Mouse (Mus musculus): ENCODE results near the gene Ppif.
A peak's percentile ranks its signal among the peaks of the same experiment; 100 is the strongest.

Gene Ppif

DNA sequence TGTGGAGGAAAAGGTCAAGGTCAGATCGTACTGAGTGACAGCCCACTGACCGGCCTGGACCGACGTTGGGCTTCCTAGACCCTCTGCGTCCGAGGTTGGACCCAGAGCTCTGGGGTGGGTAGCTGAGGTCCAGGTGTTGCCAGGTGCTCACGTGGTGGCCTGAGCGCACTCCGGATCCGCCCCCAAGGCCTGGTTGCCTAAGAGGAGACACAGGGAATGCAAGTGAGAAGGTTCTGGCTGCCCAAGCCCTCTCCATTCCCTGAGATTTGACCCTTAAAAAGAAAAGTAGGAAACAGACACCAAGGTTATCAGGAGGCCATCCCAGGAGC, 579 bp downstream of the Ppif start:
- no peak for ATAC-seq (ENCODE audit: low TSS enrichment)

DNA sequence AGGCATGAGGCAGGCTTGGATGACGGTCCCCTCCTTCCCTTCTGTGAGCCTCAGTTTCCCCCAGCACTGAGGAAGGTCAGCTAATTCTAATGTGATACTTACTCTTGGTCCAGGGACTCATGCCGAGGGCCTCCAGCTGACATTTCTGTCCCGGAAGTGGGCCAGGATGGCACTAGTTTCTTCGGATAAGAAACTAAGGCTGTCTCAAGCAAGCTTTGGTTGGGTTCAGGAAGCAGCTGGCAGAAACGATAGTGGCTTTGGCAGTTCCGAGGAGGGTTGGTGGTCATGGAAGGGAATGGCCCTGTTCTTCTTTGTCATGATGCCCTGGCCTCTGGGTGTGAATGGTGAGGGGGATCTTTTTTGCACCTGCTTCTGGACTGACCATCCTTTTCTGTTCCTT, 1.1 kb downstream of the Ppif start:
- ATAC-seq (ENCODE audit: low TSS enrichment) = no peak

DNA sequence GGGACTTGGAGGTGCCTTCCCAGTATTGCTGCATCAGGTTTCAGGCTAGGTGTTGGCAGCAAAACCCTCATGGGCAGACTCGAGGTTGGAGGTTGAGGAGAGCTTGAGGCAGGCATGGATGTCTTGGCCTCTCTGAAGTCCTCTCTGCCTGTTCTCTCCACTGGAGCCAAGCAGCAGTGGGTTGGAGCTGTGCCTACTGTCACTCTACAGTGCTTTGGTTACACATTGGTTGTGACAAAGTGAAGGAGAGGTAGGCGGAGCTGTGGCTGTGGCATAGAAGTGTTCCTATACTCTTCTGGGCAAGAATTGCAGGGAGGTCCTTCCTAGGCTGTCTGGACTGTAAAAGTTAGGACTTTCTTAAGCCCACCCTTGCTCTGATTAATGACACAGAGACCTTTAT, 2.4 kb downstream of the Ppif start:
- ATAC-seq (ENCODE audit: low TSS enrichment) = no peak

DNA sequence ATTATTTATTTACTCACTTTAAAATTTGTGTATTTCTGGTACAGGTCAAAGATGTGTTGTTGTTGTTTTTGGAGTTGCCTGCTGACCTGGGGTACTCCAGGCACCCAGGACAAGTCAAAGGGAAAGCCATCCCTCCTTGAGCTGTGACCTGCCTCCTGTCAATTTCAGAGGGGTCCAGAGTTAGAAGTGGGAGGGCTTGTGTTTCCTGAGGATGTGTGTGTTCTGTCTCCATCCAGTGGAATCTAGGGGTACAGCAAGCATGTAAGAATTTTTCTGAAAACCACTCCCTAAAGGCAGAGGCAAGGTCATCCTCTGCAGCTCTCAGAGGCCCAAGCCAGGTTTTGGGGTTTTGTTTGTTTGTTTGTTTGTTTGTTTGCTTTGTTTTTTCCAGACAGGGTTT, 8.0 kb downstream of the Ppif start:
- peak; percentile 60; the same call in 1 of the 2 replicates for ATAC-seq (ENCODE audit: low TSS enrichment)

DNA sequence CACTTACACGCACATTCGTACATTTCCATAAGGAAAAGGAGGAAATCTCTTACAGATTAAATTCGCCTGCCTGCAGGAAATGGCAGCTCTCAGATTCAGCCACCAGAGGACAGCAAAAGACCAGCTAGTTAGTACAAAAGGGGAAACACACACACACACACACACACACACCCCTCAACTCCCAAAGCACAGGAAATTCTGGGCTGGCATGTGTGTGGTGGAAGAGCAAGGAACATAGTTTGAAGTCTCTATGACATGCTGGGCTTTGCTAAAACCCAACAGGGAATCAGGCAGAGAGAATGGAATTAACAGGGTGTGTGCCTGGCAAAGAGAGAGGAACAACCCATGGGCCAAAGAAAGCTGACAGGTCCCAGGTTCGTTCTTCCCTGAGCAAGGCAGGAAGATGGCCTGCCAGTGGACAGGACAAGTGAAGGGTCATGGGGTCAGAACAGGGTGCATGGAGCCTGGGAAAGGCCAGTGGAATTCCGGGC, 13.8 kb downstream of the Ppif start:
- peak; percentile 42; the same call in 1 of the 2 replicates for ATAC-seq (ENCODE audit: low TSS enrichment)

DNA sequence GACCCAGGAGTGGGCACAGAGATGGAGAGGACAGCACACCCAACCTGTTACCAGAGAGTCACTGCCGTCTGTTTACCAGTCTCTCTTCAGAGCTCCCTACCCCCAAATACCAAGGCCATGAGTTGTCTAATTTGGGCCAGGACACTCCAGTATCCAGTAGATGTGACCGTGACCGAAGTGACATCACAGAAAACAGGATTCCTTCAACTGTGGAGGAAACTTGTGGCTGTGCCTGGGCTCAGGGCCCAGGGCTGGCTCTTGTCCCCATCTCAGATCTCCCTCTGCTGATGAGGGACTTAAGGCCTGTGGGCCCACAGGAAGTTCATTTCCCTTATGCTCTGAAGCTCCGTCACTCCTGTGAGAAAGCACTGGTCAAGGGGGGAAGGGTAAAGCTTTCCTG, 14.5 kb downstream of the Ppif start:
- no peak for ATAC-seq (ENCODE audit: low TSS enrichment)

DNA sequence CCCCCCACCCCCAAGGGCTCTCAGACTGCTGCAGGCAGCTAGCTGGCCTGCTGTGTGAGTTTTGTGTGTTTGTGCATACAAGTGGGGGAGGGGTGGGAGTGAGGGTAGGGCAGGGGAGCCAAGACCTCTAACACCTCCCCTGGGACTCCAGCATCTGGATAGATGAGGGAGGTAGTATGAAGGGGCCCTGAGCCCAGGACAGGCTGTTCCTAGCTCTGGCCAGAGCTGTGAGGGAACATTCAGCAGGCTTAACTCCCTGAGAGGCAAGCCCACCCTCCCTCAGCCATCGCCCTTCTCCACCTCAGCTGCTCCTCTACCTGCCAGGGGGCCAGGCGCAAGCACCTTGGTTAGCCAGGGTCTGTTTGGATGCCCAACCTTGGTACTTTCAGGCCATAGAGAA, 15.0 kb downstream of the Ppif start:
- no peak for ATAC-seq (ENCODE audit: low TSS enrichment)

DNA sequence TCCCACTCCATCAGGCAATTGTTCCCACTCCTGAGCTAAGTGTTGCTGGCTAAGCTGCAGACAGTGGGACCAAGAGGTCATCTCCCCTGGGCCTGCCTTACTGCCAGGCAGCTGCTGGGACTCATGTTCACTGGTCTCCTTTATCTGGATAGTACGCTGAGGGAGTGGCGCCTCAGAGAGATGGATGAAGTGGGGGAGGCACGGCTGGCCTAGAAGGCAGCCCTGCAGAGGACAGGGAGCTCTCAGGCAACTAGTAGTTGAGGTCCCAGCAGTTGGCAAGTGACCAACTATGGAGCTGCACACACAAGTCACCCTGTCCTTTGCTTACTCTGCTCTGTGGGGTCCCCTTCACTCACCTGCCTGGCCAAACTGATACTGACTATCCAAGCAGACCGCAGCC, 16.1 kb downstream of the Ppif start:
- no peak for ATAC-seq (ENCODE audit: low TSS enrichment)

DNA sequence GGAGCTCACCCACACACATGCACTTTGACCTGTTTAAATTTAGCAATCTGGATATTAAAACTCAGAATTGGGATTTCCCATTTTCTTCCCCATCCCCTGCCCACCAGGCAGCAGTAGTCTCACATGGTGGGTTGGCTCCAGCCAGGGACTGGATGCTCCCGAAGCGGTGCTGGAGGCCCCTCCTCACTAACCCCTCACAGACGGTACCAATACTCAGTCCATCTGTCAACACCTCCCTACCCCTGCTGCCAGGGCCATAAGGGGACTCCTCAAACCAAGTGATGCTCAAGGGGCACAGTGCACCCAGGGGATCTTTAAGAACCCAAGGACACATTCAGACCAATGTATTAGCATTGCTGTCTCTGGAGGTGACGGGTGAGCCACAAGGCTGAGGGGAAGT, 16.7 kb downstream of the Ppif start:
- no peak for ATAC-seq (ENCODE audit: low TSS enrichment)

DNA sequence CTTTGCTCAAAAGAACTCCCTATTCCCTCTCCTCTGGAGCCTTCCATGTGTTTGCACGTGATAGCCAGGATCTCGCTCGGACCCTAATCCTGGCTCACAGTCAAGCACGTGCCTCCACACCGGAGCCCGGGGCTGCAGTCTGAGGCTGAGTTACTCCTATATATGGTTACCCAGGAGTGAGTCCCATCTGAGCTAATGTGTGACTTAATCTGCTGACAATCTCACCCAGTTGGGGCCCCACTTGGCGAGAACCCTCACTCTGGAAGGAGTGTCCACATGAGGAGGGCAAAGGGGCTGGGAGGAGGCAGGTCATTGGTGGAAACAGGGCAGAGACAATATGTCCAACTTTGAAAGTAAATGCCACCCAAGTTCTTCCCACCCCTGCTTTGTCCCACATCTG, 17.2 kb downstream of the Ppif start:
- ATAC-seq (ENCODE audit: low TSS enrichment) = no peak

DNA sequence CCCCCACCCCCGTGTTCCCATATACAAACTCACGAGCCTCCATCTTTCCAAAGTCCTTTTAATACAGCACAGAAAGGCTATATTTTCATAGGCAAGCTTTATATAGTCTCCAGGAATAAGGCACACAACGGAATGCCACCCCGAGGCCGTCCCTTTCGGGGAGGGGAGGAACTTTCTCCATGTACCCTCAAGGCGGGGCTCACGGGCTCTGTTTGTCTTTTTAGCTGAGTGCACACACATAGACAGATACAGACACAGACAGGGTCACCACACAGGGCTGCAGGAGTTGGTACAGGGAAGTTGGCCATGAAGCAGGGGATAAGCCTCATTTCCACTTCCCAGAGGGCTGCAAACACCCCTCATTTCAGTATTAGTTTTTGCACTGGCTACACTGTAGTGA, 17.6 kb downstream of the Ppif start:
- ATAC-seq (ENCODE audit: low TSS enrichment) = no peak

DNA sequence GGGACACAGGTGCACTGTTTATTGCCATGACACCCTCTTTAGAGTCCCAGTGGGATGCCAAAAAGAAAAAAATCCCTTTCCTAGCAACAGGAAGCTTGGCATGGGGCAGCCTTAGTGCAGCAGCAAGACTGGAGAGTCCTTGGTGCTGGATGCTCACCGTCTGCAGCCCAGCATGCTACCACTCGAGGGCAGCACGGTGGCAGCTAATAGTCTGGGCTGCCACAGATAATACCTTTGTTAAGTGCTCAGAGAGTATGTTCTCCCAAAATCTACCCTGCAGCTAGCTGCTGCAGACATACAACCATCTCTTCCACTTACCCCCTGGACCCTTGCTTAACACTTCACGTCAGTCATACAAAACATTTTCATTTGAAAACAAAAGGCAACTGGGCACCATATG, 19.5 kb downstream of the Ppif start:
- ATAC-seq (ENCODE audit: low TSS enrichment) = peak; percentile 72

DNA sequence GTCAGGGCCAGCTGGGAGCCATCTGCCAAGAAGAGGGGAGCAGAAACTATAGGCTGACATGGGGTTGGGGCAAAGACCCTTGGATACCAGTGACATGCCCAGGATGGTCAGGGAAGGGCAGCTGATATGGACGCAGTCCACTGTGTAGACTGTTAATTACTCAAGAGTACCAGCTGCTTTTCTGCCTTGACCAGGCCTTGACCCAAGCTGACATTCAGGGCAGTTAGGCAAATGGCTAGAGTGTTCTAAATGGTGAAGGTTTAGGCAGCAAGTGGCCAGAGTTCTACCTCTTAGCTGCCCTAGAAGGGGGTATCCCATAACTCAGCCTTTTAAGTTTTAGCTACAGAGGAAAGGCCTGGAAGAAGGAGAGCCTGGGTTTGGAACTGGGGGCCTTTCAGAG, 22.6 kb downstream of the Ppif start:
- ATAC-seq (ENCODE audit: low TSS enrichment) = no peak

DNA sequence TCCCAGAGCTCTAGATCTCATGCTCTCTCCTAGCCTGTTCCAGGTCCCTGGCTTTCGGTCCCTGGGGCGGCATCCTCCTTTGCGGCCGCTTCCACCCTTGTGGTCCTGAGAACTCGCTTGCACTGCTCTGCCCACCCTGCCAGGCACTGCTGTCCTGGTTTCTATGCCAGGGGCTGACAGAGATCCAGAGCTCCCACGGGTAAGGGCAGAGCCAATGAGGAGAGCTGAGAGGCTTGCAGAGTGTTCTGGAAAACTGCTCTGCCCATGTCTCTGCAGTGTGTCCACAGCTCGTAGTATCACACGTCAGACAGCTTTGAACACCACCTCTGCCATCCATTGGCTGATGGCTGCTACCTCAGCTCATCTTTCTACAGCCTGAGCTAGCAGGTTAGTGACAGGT, 23.8 kb downstream of the Ppif start:
- ATAC-seq (ENCODE audit: low TSS enrichment) = peak; percentile 75

DNA sequence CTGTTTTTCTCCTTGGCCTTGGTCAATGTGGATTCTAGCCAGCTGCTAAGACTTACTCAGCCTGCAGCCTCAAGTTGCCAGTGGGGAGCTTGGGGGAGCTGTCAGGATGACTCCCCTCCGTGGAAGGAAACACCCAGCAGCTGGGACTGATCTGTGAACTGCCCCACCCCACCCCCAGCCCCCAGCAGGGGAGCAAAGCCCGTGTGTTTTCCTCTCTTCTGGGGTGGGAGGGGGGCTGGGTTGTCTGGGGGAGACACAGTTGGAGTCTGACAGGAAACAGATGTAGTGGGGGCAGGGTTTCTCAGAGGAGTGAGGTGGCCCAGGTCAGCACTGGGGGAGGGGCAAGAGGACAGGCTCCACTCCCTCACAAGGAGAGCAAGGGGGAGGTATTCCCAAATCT, 24.5 kb downstream of the Ppif start:
- no peak for ATAC-seq (ENCODE audit: low TSS enrichment)

DNA sequence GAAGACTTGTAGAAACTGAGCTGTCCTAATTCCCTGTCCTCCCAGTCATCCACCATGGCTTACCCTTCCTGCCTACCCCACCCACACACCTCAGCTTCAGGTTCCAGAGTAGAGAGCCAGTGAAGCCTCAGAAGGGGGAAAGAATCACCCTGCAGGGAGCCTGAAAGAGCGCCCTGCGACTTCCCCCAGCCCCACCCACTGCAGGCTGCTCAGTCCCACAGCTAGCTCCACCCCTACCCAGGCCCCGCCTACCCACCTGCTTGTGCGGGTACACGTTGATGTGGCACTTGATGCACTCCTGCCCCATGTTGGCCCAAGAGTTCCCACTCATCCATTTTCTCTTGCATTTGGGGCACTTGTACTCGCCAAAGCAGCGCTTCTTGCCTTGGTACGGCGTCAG, 25.4 kb downstream of the Ppif start:
- no peak for ATAC-seq (ENCODE audit: low TSS enrichment)

DNA sequence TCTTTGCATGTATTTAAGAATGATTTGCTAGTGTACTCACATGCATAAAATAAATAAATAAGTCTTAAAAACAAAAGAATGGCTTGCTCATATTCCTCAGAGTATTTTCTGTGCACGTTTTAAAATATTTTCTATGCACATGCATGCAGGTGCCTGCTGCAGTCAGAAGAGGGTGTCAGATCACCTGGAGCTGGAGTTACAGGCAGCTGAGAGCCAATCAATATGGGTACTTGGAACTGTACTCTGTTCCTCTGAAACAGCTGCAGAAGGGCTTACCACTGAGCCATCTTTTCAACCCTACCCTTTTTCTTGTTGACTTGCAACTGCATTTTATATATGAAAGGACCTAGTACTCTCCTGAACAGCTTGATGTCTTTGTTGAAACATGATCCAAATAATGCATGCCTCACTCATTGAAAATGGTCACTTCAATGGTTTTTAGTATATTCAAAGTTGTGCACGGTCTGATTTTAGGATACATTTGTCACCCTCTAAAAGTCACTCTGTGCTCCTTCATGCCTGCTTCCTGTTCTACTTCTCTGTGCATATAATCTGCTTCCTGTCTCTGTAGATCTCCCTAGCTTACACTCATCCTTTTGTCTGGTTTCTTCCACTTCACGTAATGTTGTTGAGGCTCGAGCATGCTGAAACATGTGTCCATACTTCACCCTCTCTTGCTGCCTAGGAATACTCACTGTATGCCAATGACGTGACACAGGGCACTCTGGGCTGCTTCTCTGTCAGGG, 27.2 kb downstream of the Ppif start:
- no peak for ATAC-seq (ENCODE audit: low TSS enrichment)

DNA sequence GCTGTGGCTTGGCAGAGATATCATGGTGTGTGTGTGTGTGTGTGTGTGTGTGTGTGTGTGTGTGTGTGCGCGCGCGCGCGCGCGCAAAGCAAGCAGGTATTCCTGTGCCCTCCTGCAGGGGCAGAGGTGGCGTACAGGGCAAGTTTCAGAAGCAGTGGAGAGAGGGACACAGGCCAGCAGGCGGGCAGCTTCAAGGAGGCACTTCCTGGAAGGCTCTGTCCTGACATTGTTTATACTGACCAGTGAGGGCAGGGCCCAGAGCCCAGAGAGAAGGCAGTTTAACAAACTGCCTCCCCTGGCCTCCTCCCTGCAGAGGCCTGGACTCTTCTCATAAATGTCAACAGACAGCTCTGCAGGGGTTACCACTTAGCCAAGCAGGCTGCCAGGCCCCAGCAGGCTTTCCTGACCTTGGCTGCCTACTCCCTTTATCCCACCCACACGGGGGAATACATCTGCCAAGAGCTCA, 31.1 kb downstream of the Ppif start:
- ATAC-seq (ENCODE audit: low TSS enrichment) = peak; percentile 52

DNA sequence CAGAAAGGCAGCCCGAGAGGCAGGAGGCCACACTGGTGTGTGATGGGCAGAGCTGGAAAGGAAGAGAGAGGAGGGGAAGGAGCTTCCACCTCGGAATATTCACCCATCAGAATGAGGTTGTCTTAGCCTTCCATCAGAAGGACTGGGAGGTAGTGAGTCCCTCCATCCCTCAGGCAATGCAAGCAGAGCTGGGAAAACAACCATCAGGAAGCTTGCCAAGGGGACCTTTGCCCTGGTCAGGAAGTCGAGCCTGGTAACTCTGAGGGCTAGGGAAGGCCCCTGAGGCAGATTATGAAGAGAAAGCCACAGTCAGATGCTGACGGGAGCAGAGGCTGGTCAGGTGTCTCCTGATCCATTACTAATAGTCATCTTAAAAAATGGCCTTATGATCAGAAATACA, 31.7 kb downstream of the Ppif start:
- ATAC-seq (ENCODE audit: low TSS enrichment) = no peak

DNA sequence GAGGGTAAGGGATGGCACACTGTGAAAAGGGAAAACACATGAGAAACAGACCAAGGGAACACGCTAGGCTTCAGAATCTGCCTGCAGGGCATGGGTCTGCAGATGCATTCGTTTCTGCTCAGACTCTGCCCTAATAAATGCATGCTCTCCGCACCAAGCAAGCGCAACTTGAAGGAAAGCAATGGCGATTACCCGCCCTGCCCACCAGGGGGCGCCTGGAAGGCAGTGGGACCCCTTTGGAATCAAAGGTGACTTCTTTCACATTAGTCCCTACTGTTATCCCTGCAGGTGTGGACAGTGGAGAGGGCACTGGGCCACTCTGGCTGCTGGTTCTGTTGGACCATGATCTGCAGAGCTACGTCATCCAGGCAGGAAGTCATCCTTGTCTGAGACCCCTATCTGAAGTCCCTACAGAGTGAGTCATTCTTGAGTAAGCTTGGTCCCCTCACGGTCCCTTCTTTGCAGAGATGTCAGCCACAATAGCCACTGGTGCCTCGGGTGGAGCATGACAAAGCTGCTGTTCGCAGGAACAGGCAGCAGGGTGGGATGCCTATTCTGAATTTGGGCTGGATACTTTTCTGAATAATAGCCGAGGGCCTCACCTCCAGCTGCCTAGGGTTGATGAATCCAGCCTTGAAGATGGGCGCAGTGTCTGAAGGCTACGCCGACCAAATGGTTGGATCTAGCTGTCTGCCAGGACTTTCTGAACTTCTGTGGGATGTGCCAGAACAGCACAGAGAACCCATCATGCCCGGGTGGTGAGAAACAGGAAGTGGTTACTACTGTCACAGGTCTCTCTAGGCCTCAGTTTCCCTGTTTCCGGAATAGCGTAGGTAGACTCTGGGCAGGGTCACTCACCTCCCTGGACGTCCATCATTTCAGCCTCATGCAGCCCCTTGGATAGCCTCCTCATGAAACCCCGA, 32.5 kb downstream of the Ppif start:
- ATAC-seq (ENCODE audit: low TSS enrichment) = no peak

DNA sequence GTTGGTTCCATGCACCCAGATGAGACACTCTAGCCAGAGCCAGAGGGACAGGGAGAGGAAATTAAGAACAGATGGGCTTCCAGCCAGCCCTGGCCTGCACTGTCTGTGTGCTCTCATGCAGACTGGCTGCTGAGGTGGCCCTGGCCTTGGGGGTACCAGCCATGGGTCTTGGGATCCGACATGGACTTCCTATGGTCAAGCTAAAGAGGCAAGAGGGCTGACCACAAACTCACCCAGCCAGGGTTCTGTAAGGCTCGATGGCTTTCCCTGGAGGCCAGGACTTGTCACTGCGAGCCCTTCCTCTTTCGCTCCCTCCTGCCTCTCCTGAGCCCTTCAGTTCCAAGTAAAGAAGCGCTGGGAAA, 33.2 kb downstream of the Ppif start:
- ATAC-seq (ENCODE audit: low TSS enrichment) = no peak

DNA sequence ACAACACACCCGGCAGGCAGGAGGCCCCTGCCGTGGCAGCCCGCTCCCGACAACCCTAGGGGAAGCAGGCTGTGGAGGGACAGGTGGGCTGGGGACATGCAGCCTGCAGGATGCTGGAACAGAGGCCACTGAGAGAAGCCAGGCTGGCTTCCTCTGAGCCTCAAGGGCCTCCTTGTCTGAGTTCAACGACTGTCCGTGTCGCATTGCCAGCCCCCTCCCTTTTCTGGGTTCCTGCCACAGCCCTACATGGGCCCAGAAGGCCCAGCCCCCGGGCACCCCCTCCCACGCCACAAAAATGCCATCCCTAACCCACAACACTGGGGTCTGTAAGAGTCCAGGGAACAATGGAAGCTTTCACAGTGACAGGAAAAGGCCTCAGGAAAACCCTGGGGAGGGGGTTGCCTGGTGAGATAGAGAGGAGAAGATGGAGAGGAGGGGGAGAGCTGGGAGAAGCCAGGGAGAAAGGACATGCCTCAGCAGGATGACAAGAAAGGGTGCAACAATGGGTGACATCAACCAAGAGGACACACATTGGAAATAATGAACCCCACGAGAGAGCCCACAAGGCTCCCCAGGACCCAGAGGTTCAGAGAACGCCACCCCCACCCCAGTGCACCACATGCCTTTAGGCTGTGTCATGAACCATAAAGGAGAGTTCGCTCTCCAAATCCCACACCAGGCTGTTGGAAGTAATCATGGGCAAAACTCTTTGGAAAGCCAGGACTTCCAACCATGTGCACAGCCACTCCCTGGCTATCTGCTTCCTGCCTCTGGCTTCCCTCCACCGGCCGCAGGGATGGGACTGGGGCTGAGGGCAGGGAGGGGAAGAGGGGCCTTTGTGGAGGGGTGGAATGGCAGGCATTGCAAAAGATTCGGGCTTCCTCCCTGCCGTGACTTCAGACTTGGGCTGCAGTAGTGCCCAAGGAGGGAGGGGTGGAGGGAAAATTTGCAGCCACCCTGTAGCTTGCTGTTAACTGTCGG, 41.1 kb downstream of the Ppif start:
- ATAC-seq (ENCODE audit: low TSS enrichment) = no peak

Data from frontal cortex, adult (tissue).